16 mouse cellular contexts compared by ENCODE assay signal in genomic region chr4:103775712-103776111, GRCm38 (mm10).
A peak's percentile ranks its signal among the peaks of the same experiment; 100 is the strongest.
DNase-seq lines count a peak whose midpoint lies in the region; ATAC-seq lines count a peak whose summit lies in the region.
"Had no signal": no experiment of that assay in that cellular context is flagged by ENCODE, and none has a peak within 500 bp of the region (broad histone marks: within the 10 kb centered on the region; RNA-seq: fewer than 3 reads in every experiment).

No protein-coding gene starts in this region.

- ATAC-seq in embryonic facial prominence, embryonic 14.5 days (ENCODE audit: low read depth): no peak
- ATAC-seq in forebrain, embryonic 16.5 days: no peak
- ATAC-seq: forebrain, embryonic 13.5 days; intestine, embryonic 16.5 days had no signal

- no peak overlapping the region for H3K9ac ChIP-seq in embryonic facial prominence, embryonic 14.5 days (ENCODE audit: low read depth, low read length)
- no peak overlapping the region for H3K9ac ChIP-seq in forebrain, embryonic 16.5 days (replicated peaks; ENCODE audit: low read depth, low read length)
- H3K9ac ChIP-seq: embryonic facial prominence, embryonic 12.5 days; forebrain, embryonic 13.5 days; heart, embryonic 12.5 days; hindbrain, embryonic 15.5 days had no signal

- H3K27me3 ChIP-seq in embryonic facial prominence, embryonic 14.5 days (replicated peaks; ENCODE audit: control insufficient read depth, insufficient read depth, low read length): no peaks in the 10 kb centered on the region
- no peaks in the 10 kb centered on the region for H3K27me3 ChIP-seq in embryonic facial prominence, embryonic 10.5 days (replicated peaks; ENCODE audit: low read depth, poor library complexity, severe bottlenecking)
- H3K27me3 ChIP-seq in forebrain, embryonic 16.5 days (replicated peaks; ENCODE audit: control insufficient read depth, insufficient read depth, low read length): no peaks in the 10 kb centered on the region
- H3K27me3 ChIP-seq: embryonic facial prominence, embryonic 12.5 days; forebrain, embryonic 13.5 days; heart, embryonic 12.5 days; hindbrain, embryonic 15.5 days had no signal

- no peak overlapping the region for H3K4me2 ChIP-seq in embryonic facial prominence, embryonic 14.5 days (ENCODE audit: low read depth, low read length)
- no peak overlapping the region for H3K4me2 ChIP-seq in forebrain, embryonic 16.5 days (ENCODE audit: low read length)
- H3K4me2 ChIP-seq: embryonic facial prominence, embryonic 12.5 days; forebrain, embryonic 13.5 days; heart, embryonic 12.5 days; hindbrain, embryonic 15.5 days had no signal

- H3K4me1 ChIP-seq in embryonic facial prominence, embryonic 14.5 days (ENCODE audit: control insufficient read depth, insufficient read depth, low read length): no peaks in the 10 kb centered on the region
- H3K4me1 ChIP-seq in embryonic facial prominence, embryonic 10.5 days: no peaks in the 10 kb centered on the region
- H3K4me1 ChIP-seq in forebrain, embryonic 16.5 days (replicated peaks; ENCODE audit: control insufficient read depth, insufficient read depth, low read length): no peaks in the 10 kb centered on the region
- H3K4me1 ChIP-seq: embryonic facial prominence, embryonic 12.5 days; forebrain, embryonic 13.5 days; heart, embryonic 12.5 days; hindbrain, embryonic 15.5 days had no signal

- peak; percentile 5 to 6 for DNase-seq in cerebellum, adult 18-20 months
- DNase-seq in cerebellum, adult 11 months: no peak
- peak; percentile 24 for DNase-seq in embryonic facial prominence, embryonic 14.5 days (ENCODE audit: low spot score)
- no peak for DNase-seq in embryonic facial prominence, embryonic 10.5 days (ENCODE audit: low spot score)
- DNase-seq in brain, adult 2 months (ENCODE audit: low read depth, low spot score): peak; percentile 28
- peak; percentile 13 for DNase-seq in forelimb bud, embryonic 11.5 days (ENCODE audit: low read depth, low spot score)
- DNase-seq: adrenal gland, postnatal 10 days; embryo, embryonic 11 days; gastrocnemius, postnatal 10 days; kidney, adult 2 months had no signal

- H3K27ac ChIP-seq in embryonic facial prominence, embryonic 14.5 days (replicated peaks; ENCODE audit: low read depth, low read length): no peak overlapping the region
- H3K27ac ChIP-seq in embryonic facial prominence, embryonic 10.5 days (replicated peaks): no peak overlapping the region
- H3K27ac ChIP-seq in forebrain, embryonic 16.5 days (ENCODE audit: low read length): no peak overlapping the region
- H3K27ac ChIP-seq: embryonic facial prominence, embryonic 12.5 days; forebrain, embryonic 13.5 days; hindbrain, embryonic 15.5 days had no signal

- no peaks in the 10 kb centered on the region for H3K9me3 ChIP-seq in embryonic facial prominence, embryonic 14.5 days (ENCODE audit: control insufficient read depth, low read length)
- H3K9me3 ChIP-seq in embryonic facial prominence, embryonic 10.5 days: no peaks in the 10 kb centered on the region
- no peaks in the 10 kb centered on the region for H3K9me3 ChIP-seq in forebrain, embryonic 16.5 days (ENCODE audit: control insufficient read depth, low read length)
- H3K9me3 ChIP-seq: embryonic facial prominence, embryonic 12.5 days; forebrain, embryonic 13.5 days; heart, embryonic 12.5 days; hindbrain, embryonic 15.5 days had no signal

- WGBS in embryonic facial prominence, embryonic 14.5 days: 52% methylated on average over 4 of the region's 4 CpGs
- 86% methylated on average over 4 of the region's 4 CpGs for WGBS in embryonic facial prominence, embryonic 10.5 days
- 84% methylated on average over 4 of the region's 4 CpGs for WGBS in forebrain, embryonic 16.5 days

- H3K36me3 ChIP-seq in embryonic facial prominence, embryonic 14.5 days (ENCODE audit: control insufficient read depth, insufficient read depth, low read length): no peaks in the 10 kb centered on the region
- H3K36me3 ChIP-seq in embryonic facial prominence, embryonic 10.5 days (replicated peaks): no peaks in the 10 kb centered on the region
- no peaks in the 10 kb centered on the region for H3K36me3 ChIP-seq in forebrain, embryonic 16.5 days (ENCODE audit: control insufficient read depth, insufficient read depth)
- H3K36me3 ChIP-seq: embryonic facial prominence, embryonic 12.5 days; heart, embryonic 12.5 days; hindbrain, embryonic 15.5 days had no signal

- no peak overlapping the region for H3K4me3 ChIP-seq in embryonic facial prominence, embryonic 14.5 days (ENCODE audit: low read depth, low read length)
- H3K4me3 ChIP-seq in embryonic facial prominence, embryonic 10.5 days: no peak overlapping the region
- no peak overlapping the region for H3K4me3 ChIP-seq in forebrain, embryonic 16.5 days (replicated peaks; ENCODE audit: low read length)
- H3K4me3 ChIP-seq: embryonic facial prominence, embryonic 12.5 days; forebrain, embryonic 13.5 days; heart, embryonic 12.5 days; hindbrain, embryonic 15.5 days had no signal

Comparison
In these comparisons a context has a peak if more than half of its experiments do, and no peak if none do; other contexts are left out.
1. DNase-seq: peak in cerebellum, adult 18-20 months (2 of 2), embryonic facial prominence, embryonic 14.5 days (single experiment), brain, adult 2 months (single experiment) and forelimb bud, embryonic 11.5 days (single experiment); none in cerebellum, adult 11 months (single experiment) and embryonic facial prominence, embryonic 10.5 days (single experiment).